Mouse (Mus musculus): ENCODE results near the gene Gulp1. TPM values are rescaled to one million over a fixed set of nuclear protein-coding genes. Genes with fewer than 3 reads are reported as not detected.
A peak's percentile ranks its signal among the peaks of the same experiment; 100 is the strongest.

Gulp1 gene
- polyA plus RNA-seq, 1 experiment from 2014 or later, result 49.6 TPM

- no peaks in the 10 kb centered on the region for H3K27me3 ChIP-seq
- no peak overlapping the region for H3K27ac ChIP-seq
- no peaks in the 10 kb centered on the region for H3K4me1 ChIP-seq
- 89% methylated on average over 2 of the region's 2 CpGs for WGBS
- H3K9ac ChIP-seq, result no peak overlapping the region
- H3K9me3 ChIP-seq, result no peaks in the 10 kb centered on the region
- H3K36me3 ChIP-seq, result no peaks in the 10 kb centered on the region
- no peak overlapping the region for H3K4me2 ChIP-seq (replicated peaks)
- no peak overlapping the region for H3K4me3 ChIP-seq
- no peak for ATAC-seq (ENCODE audit: low FRiP score, low read depth)
Observed at GRCm38 (mm10) chr1:44598312-44598711, 47.0 kb downstream of the Gulp1 start.

DNA sequence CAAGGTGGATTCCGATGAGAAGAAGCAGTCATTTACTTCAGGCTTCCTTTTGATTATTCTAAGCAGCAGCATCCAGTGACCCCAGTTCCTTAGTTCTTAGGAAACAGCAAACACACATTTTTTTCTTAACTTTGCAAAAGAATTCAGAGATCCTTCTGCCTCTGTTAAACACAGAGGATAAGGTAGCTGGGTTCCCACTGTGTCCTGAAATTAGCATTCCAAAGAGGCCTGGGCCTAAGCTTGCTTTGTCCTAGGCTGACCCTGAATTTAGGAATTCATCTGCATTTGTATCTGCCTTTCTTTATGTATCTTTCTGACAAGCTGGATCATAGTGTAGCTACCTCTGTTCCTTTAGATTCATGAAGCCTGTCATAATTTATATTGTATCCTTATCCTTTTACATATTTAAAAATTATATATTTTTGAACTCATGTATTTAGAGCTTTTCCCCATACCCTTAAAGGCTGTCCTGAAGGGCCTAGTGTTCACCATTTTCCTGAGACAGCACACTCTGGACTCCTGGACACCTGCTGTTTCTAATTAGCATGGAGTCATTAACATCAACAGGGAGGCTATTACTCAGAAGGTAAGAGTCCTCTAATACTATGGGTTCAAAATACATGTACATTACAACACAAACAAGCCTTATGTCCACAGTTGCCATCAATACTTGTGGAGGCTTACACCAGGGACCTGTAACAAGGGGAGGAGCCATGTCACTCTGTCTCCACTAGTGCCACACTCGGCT is 62.2 kb downstream of the Gulp1 start:
- H3K27me3 ChIP-seq, result no peaks in the 10 kb centered on the region
- no peak for ATAC-seq (ENCODE audit: low FRiP score, low read depth)
- H3K27ac ChIP-seq, result no peak overlapping the region
- 56% methylated on average over 2 of the region's 2 CpGs for WGBS
- H3K9ac ChIP-seq, result no peak overlapping the region
- no peak overlapping the region for H3K4me3 ChIP-seq
- no peaks in the 10 kb centered on the region for H3K9me3 ChIP-seq
- no peaks in the 10 kb centered on the region for H3K36me3 ChIP-seq
- no peak overlapping the region for H3K4me2 ChIP-seq (replicated peaks)
- H3K4me1 ChIP-seq, result peaks cover 7% of the 10 kb centered on the region

DNA sequence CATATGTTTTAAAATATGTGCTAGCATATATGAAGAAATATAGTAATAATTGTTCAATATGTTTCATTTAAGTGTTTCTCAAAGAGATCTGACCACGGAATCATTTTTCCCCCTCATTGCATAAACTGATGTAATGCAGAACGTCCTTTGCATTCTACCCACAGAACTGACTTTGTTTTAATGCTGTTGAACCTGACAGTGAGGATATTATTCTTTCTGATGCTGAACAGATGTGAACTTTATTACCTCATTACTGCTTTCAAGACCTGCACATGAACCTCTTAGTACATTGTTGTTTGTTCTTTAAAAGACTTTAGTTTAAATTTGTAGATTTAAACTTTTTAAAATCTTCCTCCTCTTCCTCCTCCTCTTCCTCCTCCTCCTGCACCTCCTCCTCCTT is 67.4 kb downstream of the Gulp1 start:
- no peaks in the 10 kb centered on the region for H3K27me3 ChIP-seq
- no peak overlapping the region for H3K9ac ChIP-seq
- H3K4me1 ChIP-seq, result peaks cover 16% of the 10 kb centered on the region
- H3K36me3 ChIP-seq, result no peaks in the 10 kb centered on the region
- no peak overlapping the region for H3K4me3 ChIP-seq
- WGBS, result 19% methylated on average over 2 of the region's 2 CpGs
- H3K4me2 ChIP-seq (replicated peaks), result 0 out of 2 replicates have a peak overlapping the region, but pooled peaks have one; percentile 9
- H3K9me3 ChIP-seq, result no peaks in the 10 kb centered on the region
- no peak overlapping the region for H3K27ac ChIP-seq
- ATAC-seq (ENCODE audit: low FRiP score, low read depth), result peak; percentile 67; the same call in 1 of the 2 replicates

DNA sequence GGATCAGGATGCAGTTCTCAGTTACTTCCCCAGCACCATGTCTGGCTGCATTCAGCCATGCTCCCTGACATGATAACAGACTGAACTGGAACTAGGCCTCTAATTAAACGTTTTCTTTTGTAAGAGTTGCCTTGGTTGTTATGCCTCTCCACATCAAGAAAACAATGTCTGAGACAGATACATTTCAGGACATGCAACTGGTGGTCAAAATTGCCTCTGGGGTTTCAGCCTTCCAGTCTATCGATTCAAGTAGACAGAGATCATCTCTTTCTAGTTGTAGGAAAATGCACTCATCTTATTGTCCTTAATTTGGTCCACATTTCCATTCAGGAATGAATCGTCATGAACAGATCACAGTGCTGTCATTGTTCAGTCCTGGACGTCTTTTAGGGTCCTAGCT is 83.2 kb downstream of the Gulp1 start:
- no peak overlapping the region for H3K4me2 ChIP-seq (replicated peaks)
- H3K36me3 ChIP-seq, result no peaks in the 10 kb centered on the region
- H3K27ac ChIP-seq, result no peak overlapping the region
- ATAC-seq (ENCODE audit: low FRiP score, low read depth), result no peak
- H3K27me3 ChIP-seq, result no peaks in the 10 kb centered on the region
- WGBS, result 52% methylated on average over 4 of the region's 4 CpGs
- no peak overlapping the region for H3K9ac ChIP-seq
- no peak overlapping the region for H3K4me3 ChIP-seq
- no peaks in the 10 kb centered on the region for H3K9me3 ChIP-seq
- no peaks in the 10 kb centered on the region for H3K4me1 ChIP-seq

GRCm38 (mm10) chr1:44645678-44646276 is 94.5 kb downstream of the Gulp1 start:
- ATAC-seq (ENCODE audit: low FRiP score, low read depth), result no peak
- no peak overlapping the region for H3K27ac ChIP-seq
- WGBS, result 79% methylated on average over 6 of the region's 6 CpGs
- H3K4me1 ChIP-seq, result no peaks in the 10 kb centered on the region
- no peaks in the 10 kb centered on the region for H3K27me3 ChIP-seq
- no peaks in the 10 kb centered on the region for H3K36me3 ChIP-seq
- no peak overlapping the region for H3K4me3 ChIP-seq
- H3K4me2 ChIP-seq (replicated peaks), result no peak overlapping the region
- H3K9ac ChIP-seq, result no peak overlapping the region
- H3K9me3 ChIP-seq, result no peaks in the 10 kb centered on the region

GRCm38 (mm10) chr1:44678974-44679373 is 127.7 kb downstream of the Gulp1 start:
- 19% methylated on average over 3 of the region's 3 CpGs for WGBS
- no peaks in the 10 kb centered on the region for H3K27me3 ChIP-seq
- peak overlapping the region; percentile 79 for H3K27ac ChIP-seq
- peak; percentile 84 for ATAC-seq (ENCODE audit: low FRiP score, low read depth)
- H3K4me1 ChIP-seq, result peaks cover 32% of the 10 kb centered on the region
- no peaks in the 10 kb centered on the region for H3K36me3 ChIP-seq
- no peak overlapping the region for H3K9ac ChIP-seq
- H3K9me3 ChIP-seq, result no peaks in the 10 kb centered on the region
- no peak overlapping the region for H3K4me3 ChIP-seq
- H3K4me2 ChIP-seq (replicated peaks), result no peak overlapping the region

GRCm38 (mm10) chr1:44679415-44679814 is 128.1 kb downstream of the Gulp1 start:
- Histone ChIP-seq H3K4me2 (replicated peaks) (no peak overlapping the region), H3K36me3 (no peaks in the 10 kb centered on the region), H3K27me3 (no peaks in the 10 kb centered on the region), H3K27ac (peak overlapping the region; percentile 79; the same call in 1 of the 2 replicates), H3K4me3 (no peak overlapping the region), H3K4me1 (peaks cover 33% of the 10 kb centered on the region), H3K9me3 (no peaks in the 10 kb centered on the region), H3K9ac (no peak overlapping the region)
- ATAC-seq (ENCODE audit: low FRiP score, low read depth), result peak; percentile 93
- 8% methylated on average over 3 of the region's 3 CpGs for WGBS

- peaks cover 30% of the 10 kb centered on the region for H3K4me1 ChIP-seq
- no peaks in the 10 kb centered on the region for H3K36me3 ChIP-seq
- 60% methylated on average over 2 of the region's 2 CpGs for WGBS
- H3K27ac ChIP-seq, result no peak overlapping the region
- H3K9me3 ChIP-seq, result 0 out of 2 replicates have a peak, but pooled peaks cover 5% of the 10 kb centered on the region
- no peak overlapping the region for H3K4me2 ChIP-seq (replicated peaks)
- no peak overlapping the region for H3K9ac ChIP-seq
- no peak overlapping the region for H3K4me3 ChIP-seq
- no peaks in the 10 kb centered on the region for H3K27me3 ChIP-seq
- ATAC-seq (ENCODE audit: low FRiP score, low read depth), result no peak
Observed at GRCm38 (mm10) chr1:44682556-44682955, 131.2 kb downstream of the Gulp1 start.

DNA sequence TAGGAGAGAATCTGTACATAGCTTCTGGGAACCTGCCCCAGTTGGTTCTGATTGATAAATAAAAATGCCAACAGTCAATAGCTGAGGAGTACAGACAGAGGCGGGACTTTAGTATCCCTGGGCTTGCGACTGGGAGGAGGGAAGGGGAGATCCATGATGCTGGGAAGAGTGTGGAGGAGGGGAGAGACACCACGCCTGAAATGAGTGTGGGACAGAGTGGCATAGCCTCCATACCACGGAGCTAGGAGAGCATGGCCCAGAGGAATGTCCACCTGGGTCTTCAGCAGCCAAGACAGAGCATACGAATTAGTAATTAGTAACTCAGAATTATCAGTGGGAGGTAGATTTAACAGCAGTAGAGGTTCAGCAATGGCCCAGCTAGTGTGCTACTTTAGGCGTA is 132.4 kb downstream of the Gulp1 start:
- Histone ChIP-seq H3K4me1 (peaks cover 22% of the 10 kb centered on the region), H3K4me2 (replicated peaks) (no peak overlapping the region), H3K27me3 (no peaks in the 10 kb centered on the region), H3K9me3 (0 out of 2 replicates have a peak, but pooled peaks cover 5% of the 10 kb centered on the region), H3K9ac (no peak overlapping the region), H3K36me3 (no peaks in the 10 kb centered on the region), H3K4me3 (no peak overlapping the region), H3K27ac (no peak overlapping the region; the same call in 1 of the 2 replicates)
- no peak for ATAC-seq (ENCODE audit: low FRiP score, low read depth)
- 41% methylated on average over 6 of the region's 6 CpGs for WGBS

- Histone ChIP-seq H3K4me2 (replicated peaks) (no peak overlapping the region), H3K27me3 (no peaks in the 10 kb centered on the region), H3K4me1 (0 out of 2 replicates have a peak, but pooled peaks cover 3% of the 10 kb centered on the region), H3K27ac (peak overlapping the region; percentile 15; the same call in 1 of the 2 replicates), H3K9ac (no peak overlapping the region), H3K36me3 (no peaks in the 10 kb centered on the region), H3K9me3 (no peaks in the 10 kb centered on the region), H3K4me3 (no peak overlapping the region)
- WGBS, result 86% methylated on average over 4 of the region's 4 CpGs
- no peak for ATAC-seq (ENCODE audit: low FRiP score, low read depth)
Observed at GRCm38 (mm10) chr1:44720785-44721410, 169.6 kb downstream of the Gulp1 start.

GRCm38 (mm10) chr1:44741256-44741655 is 189.9 kb downstream of the Gulp1 start:
- ATAC-seq (ENCODE audit: low FRiP score, low read depth), result no peak
- Histone ChIP-seq H3K36me3 (no peaks in the 10 kb centered on the region), H3K27me3 (no peaks in the 10 kb centered on the region), H3K27ac (no peak overlapping the region), H3K9ac (no peak overlapping the region), H3K4me1 (no peaks in the 10 kb centered on the region), H3K4me3 (no peak overlapping the region), H3K4me2 (replicated peaks) (no peak overlapping the region), H3K9me3 (no peaks in the 10 kb centered on the region)

- ATAC-seq (ENCODE audit: low FRiP score, low read depth), result no peak
- Histone ChIP-seq H3K27me3 (no peaks in the 10 kb centered on the region), H3K4me1 (0 out of 2 replicates have a peak, but pooled peaks cover 2% of the 10 kb centered on the region), H3K4me2 (replicated peaks) (no peak overlapping the region), H3K36me3 (no peaks in the 10 kb centered on the region), H3K9me3 (no peaks in the 10 kb centered on the region), H3K27ac (no peak overlapping the region), H3K4me3 (no peak overlapping the region), H3K9ac (no peak overlapping the region)
- 3% methylated on average over 2 of the region's 2 CpGs for WGBS
Observed at GRCm38 (mm10) chr1:44745711-44746110, 194.4 kb downstream of the Gulp1 start.
